Mouse (Mus musculus): ENCODE measurements around the gene Vps29. TPM values are rescaled to one million over a fixed set of nuclear protein-coding genes. Genes with fewer than 3 reads are reported as not detected.

Vps29 gene
- polyA plus RNA-seq, 1 experiment: not detected

DNA sequence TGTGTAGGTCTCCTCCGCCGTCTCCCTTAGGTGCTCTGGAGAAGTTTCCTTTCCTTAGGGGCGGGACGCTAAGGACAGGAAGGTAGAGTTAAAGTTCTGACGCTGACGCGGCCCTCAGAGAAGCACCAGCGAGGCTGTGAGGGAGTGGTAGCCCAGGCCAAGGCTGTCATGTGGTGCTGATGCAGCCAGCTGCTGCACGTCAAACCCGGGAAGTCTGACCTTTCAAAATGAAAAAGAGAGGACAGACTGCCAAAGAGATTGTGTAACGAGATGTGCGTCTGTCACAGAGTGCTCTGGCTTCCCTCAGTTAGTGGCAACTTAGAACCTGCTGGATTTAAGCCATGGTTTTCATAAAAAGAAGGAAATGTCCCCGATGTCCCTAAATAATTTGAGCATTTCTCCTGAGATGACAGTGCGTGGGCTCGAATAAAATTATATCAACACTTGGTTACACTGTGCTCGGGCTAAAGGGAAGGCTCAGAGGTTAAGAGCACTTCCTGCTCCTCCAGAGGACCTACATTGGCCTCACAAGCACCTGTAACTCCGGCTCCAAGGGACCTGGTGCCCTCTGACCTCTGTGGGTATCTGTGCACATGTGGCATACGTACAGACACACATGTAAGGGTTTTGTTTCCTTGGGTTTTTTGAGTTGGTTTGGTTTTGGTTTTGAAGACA lies 46.6 kb downstream of the Vps29 start:
- 73% methylated on average over 18 of the region's 18 CpGs for WGBS
- H3K4me1 ChIP-seq (ENCODE audit: control insufficient read depth, insufficient read depth, low read length): peaks cover 15% of the 10 kb centered on the region
- no peak overlapping the region for H3K4me3 ChIP-seq (ENCODE audit: insufficient read depth, low read depth, low read length)
- H3K27ac ChIP-seq (ENCODE audit: insufficient read depth, low read depth, low read length): no peak overlapping the region
- TF ChIP-seq CTCF (IDR thresholded peaks at IDR 0.05; ENCODE audit: insufficient read depth, low read depth, low read length) (no peak), POLR2A (IDR thresholded peaks at IDR 0.05; ENCODE audit: insufficient read depth, low read depth, low read length) (no peak)

DNA sequence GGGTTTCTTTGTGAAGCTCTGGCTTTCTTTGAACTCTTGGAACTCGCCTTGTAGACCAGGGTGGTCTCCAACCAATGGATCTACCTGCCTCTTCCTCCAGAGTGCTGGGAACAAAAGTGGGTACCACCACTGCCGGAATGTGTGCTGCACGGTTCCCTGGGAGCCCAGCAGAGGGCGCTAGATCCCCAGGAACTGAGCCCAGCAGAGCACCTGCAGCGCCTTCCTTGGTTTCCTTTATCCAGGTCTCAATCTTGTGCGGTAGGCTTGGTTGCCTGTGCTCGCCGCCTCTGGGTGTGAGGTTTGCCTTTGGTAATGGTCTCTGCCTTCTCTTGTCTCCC lies 47.1 kb downstream of the Vps29 start:
- no peak overlapping the region for H3K27ac ChIP-seq (ENCODE audit: insufficient read depth, low read depth, low read length)
- 21% methylated on average over 8 of the region's 8 CpGs for WGBS
- peaks cover 15% of the 10 kb centered on the region for H3K4me1 ChIP-seq (ENCODE audit: control insufficient read depth, insufficient read depth, low read length)
- TF ChIP-seq CTCF (IDR thresholded peaks at IDR 0.05; ENCODE audit: insufficient read depth, low read depth, low read length) (peak; percentile 82), POLR2A (IDR thresholded peaks at IDR 0.05; ENCODE audit: insufficient read depth, low read depth, low read length) (no peak)
- no peak overlapping the region for H3K4me3 ChIP-seq (ENCODE audit: insufficient read depth, low read depth, low read length)

DNA sequence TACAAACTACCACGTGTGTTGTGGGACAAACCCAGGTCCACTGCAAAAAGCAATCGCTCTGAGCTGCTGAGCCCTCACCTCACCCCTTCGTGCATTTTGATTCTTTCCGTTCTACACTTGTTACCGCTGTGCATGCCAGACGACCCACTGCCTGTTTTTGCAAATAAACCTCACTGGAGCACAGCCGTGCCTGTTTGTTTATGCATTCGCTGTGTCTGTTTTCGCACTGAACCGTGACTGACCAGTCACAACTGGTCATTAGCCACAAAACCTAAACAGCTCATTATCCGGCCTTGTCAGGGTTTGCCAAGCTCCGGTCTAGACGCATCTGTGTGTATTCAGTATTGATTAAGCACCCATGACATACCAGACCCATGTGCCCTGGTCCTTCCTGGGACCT lies 48.0 kb downstream of the Vps29 start:
- no peak for TF ChIP-seq POLR2A (IDR thresholded peaks at IDR 0.05; ENCODE audit: insufficient read depth, low read depth, low read length)
- no peak for TF ChIP-seq CTCF (IDR thresholded peaks at IDR 0.05; ENCODE audit: insufficient read depth, low read depth, low read length)
- WGBS: 46% methylated on average over 13 of the region's 13 CpGs

DNA sequence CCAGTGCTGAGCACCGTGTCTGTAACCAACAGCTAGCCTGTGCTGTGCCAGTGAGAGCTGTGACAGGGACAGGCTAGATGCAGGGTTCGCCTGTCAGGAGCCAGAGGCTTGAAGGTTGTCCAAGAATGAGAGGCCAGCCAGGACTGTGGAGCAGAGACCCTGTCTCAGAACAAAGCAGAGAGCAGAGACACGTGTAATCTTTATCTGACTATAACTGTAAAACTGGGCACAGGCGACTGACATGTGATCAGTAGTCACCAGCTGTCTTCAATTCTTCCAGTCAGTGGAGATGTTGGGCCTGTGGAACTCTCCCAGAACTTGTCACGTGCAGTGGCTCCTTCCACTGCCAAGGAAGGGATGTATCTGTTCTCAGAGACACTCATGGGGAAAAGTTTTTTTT lies 48.6 kb downstream of the Vps29 start:
- Histone ChIP-seq H3K27ac (ENCODE audit: insufficient read depth, low read depth, low read length) (no peak overlapping the region), H3K4me3 (ENCODE audit: insufficient read depth, low read depth, low read length) (no peak overlapping the region)
- 65% methylated on average over 5 of the region's 5 CpGs for WGBS

More for the DNA sequence above, 48.0 kb downstream of the Vps29 start:
- Histone ChIP-seq H3K4me1 (ENCODE audit: control insufficient read depth, insufficient read depth, low read length) (peaks cover 12% of the 10 kb centered on the region), H3K4me3 (ENCODE audit: insufficient read depth, low read depth, low read length) (no peak overlapping the region), H3K27ac (ENCODE audit: insufficient read depth, low read depth, low read length) (no peak overlapping the region)

DNA sequence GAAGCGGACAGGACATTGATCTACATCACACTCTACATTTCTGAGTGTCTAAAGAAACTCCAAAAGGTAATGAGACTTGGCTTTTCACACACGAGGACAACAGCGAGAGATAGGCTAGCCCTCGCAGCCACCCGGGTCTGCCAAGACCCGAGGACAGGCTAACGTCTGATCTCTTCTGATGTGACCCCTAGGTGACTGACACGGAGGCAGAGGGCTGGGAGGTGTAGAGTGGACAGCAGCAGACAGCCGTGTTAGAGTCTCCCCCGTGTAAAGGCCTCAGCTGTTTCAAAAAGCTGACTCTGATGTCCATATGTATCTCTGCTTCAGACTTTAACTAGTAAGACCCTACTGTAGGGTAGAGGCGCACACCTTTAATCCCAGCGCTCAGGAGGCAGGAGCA lies 49.2 kb downstream of the Vps29 start:
- Histone ChIP-seq H3K27ac (ENCODE audit: insufficient read depth, low read depth, low read length) (no peak overlapping the region), H3K4me3 (ENCODE audit: insufficient read depth, low read depth, low read length) (no peak overlapping the region), H3K4me1 (ENCODE audit: control insufficient read depth, insufficient read depth, low read length) (peaks cover 8% of the 10 kb centered on the region)
- 91% methylated on average over 12 of the region's 12 CpGs for WGBS
- TF ChIP-seq CTCF (IDR thresholded peaks at IDR 0.05; ENCODE audit: insufficient read depth, low read depth, low read length): no peak
- TF ChIP-seq POLR2A (IDR thresholded peaks at IDR 0.05; ENCODE audit: insufficient read depth, low read depth, low read length): no peak

More for the DNA sequence above, 48.6 kb downstream of the Vps29 start:
- TF ChIP-seq CTCF (IDR thresholded peaks at IDR 0.05; ENCODE audit: insufficient read depth, low read depth, low read length): no peak
- TF ChIP-seq POLR2A (IDR thresholded peaks at IDR 0.05; ENCODE audit: insufficient read depth, low read depth, low read length): no peak
- H3K4me1 ChIP-seq (ENCODE audit: control insufficient read depth, insufficient read depth, low read length): peaks cover 12% of the 10 kb centered on the region

DNA sequence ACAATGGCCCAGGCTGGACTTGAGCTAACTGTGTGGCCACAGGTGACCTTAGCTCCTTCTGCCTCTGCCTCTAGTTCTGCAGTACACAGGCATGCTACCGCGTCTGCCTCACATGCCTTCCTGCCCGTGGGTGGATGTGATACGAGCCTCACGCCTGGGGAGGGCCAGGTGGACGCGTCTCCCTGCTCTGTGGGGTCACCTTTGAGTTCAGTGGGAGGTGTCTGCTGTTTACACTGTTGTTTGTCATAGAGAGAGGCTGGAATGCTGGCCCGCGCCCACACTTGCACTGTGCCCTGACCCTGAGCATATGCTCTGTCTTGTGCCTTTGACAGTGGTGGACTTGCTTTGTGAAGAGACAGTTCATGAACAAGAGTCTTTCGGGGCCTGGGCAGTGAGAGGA lies 51.4 kb downstream of the Vps29 start:
- 93% methylated on average over 10 of the region's 10 CpGs for WGBS
- Histone ChIP-seq H3K4me3 (ENCODE audit: insufficient read depth, low read depth, low read length) (no peak overlapping the region), H3K4me1 (ENCODE audit: control insufficient read depth, insufficient read depth, low read length) (peaks cover 8% of the 10 kb centered on the region), H3K27ac (ENCODE audit: insufficient read depth, low read depth, low read length) (no peak overlapping the region)
- TF ChIP-seq CTCF (IDR thresholded peaks at IDR 0.05; ENCODE audit: insufficient read depth, low read depth, low read length): no peak

DNA sequence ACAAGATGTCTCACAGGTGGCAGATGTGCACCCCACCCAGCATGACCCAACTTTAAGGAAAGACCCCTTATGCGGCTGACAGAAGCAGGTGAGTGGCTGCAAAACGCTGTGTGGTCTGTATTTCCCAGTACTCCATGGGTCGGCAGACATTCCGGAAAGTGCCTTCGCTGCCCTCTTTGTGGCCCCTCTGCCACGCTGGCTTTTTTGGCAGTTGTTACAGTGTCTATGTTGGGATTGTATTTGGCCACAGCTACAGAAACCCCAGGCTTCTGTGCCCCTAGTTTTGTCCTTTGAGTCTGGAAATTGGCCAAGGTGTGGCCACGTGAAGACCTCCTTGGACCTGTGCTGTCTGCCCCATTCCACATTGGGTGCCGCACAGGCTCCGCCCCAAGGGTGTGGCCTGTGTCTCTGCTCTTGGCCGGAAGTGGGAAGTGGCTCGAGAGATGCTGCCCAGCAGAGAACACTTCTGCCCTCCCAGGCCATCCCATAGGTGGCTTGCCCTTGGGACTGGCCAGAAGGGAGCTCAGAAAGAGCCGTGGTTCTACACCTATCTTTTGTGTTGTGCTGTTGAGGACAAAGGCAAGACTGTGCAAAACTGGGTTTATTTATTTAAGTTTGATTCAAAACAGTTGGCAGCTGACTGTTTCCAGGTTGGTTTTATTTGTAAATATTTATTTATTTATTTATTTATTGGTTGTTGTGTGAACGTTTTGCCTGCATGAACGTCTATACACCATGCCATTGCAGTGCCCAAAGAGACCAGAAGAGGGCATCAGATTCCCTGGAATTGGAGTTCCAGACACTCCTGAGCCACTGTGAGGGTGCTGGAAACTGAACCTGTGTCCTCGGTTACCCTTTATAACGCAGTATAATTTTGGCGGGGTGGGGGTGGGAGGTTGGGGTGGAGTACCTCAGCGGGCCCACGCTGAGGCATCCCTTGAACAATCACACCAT lies 55.8 kb downstream of the Vps29 start:
- no peak for TF ChIP-seq CTCF (IDR thresholded peaks at IDR 0.05; ENCODE audit: insufficient read depth, low read depth, low read length)
- TF ChIP-seq POLR2A (IDR thresholded peaks at IDR 0.05; ENCODE audit: insufficient read depth, low read depth, low read length): no peak
- no peaks in the 10 kb centered on the region for H3K4me1 ChIP-seq (ENCODE audit: control insufficient read depth, insufficient read depth, low read length)
- H3K27ac ChIP-seq (ENCODE audit: insufficient read depth, low read depth, low read length): no peak overlapping the region
- H3K4me3 ChIP-seq (ENCODE audit: insufficient read depth, low read depth, low read length): no peak overlapping the region
- 91% methylated on average over 19 of the region's 19 CpGs for whole genome bisulfite sequencing

DNA sequence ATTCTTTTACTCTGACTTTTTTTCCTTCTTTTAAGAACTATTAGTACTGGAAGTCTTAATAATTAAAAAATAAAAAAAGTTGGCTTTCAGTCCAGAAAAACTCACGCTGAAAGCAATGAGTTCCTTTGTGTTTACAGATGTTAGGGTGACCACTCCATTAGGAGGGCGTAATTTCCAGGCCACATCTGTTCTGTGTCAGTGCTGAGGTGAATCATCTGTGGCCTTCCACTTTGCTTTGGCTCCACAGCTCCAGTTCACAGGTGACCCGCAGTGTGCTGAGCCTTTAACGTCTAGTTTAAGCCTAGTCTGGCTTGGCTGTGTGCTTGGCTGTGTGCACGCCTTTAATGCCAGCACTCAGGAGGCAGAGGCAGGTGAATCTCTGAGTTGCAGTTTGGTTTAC lies 57.7 kb downstream of the Vps29 start:
- 82% methylated on average over 5 of the region's 5 CpGs for WGBS
- Histone ChIP-seq H3K4me3 (ENCODE audit: insufficient read depth, low read depth, low read length) (no peak overlapping the region), H3K4me1 (ENCODE audit: control insufficient read depth, insufficient read depth, low read length) (no peaks in the 10 kb centered on the region), H3K27ac (ENCODE audit: insufficient read depth, low read depth, low read length) (no peak overlapping the region)
- TF ChIP-seq POLR2A (IDR thresholded peaks at IDR 0.05; ENCODE audit: insufficient read depth, low read depth, low read length) (no peak), CTCF (IDR thresholded peaks at IDR 0.05; ENCODE audit: insufficient read depth, low read depth, low read length) (no peak)

DNA sequence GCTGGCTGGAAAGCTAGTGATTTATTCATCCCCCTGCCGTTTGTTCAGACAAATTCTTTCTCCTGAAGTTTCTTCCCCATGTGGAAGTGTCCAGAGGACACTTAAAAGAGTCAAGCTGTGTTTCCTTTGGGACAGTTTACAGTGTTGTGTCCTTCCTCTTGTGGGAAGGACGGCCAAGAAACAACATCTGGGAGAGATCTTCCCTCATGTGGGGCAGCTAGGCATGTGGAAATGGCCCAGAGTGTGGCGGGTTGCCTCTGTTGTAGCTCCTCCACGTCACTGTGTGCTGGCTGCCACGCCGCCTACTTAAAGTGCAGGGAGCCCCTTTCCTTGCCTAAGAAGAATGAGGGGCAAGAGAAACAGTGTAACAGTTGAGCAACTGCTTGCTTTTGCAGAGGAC lies 58.7 kb downstream of the Vps29 start:
- H3K4me1 ChIP-seq (ENCODE audit: control insufficient read depth, insufficient read depth, low read length): no peaks in the 10 kb centered on the region
- TF ChIP-seq POLR2A (IDR thresholded peaks at IDR 0.05; ENCODE audit: insufficient read depth, low read depth, low read length) (no peak), CTCF (IDR thresholded peaks at IDR 0.05; ENCODE audit: insufficient read depth, low read depth, low read length) (no peak)
- no peak overlapping the region for H3K27ac ChIP-seq (ENCODE audit: insufficient read depth, low read depth, low read length)
- WGBS: 65% methylated on average over 6 of the region's 6 CpGs
- no peak overlapping the region for H3K4me3 ChIP-seq (ENCODE audit: insufficient read depth, low read depth, low read length)

Measured in olfactory bulb, adult 2 months (tissue).